Mouse (Mus musculus): Measurements from ENCODE around the gene Nodal. TPM values are rescaled to one million over a fixed set of nuclear protein-coding genes. Genes with fewer than 3 reads are reported as not detected.

Gene Nodal
- polyA plus RNA-seq, 1 experiment from 2014 or later, result 0.56 TPM

DNA sequence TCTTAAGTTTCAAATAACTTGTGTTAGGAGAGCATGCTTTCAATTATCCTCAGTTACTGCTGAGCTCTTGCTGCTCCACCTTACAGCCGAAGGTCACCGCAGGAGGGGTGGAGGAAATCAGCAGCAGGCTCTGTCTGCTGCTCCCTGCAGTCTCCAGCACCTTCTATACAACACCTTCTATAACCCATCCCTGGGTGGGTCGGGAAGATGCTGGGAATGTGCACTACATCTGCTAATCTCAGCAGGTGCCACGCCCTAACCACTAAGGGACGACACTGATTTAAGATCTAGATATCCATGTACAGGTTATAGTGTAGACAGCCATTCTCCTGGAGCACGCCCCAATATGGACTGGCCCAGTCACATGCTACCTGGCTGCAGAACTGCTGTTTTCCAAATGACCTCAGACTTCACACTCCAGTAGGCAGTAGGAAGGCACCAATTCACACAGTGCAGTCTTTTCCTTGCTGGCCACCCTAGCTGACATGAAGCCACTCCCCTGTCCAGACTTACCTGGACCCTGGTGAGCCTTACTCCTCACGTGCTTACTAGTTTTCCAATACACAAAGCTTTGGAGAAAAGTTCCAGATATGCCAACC is 22.5 kb downstream of the Nodal start:
- ATAC-seq, result no peak
- H3K27me3 ChIP-seq (replicated peaks; ENCODE audit: control insufficient read depth, insufficient read depth, low read length), result no peaks in the 10 kb centered on the region
- no peak overlapping the region for H3K4me3 ChIP-seq (ENCODE audit: low read length)
- H3K36me3 ChIP-seq (ENCODE audit: control insufficient read depth, insufficient read depth, low read length), result no peaks in the 10 kb centered on the region
- 91% methylated on average over 7 of the region's 7 CpGs for WGBS
- H3K4me1 ChIP-seq (ENCODE audit: control insufficient read depth, insufficient read depth, low read depth, low read length), result peaks cover 17% of the 10 kb centered on the region
- H3K4me2 ChIP-seq (ENCODE audit: low read length), result no peak overlapping the region
- H3K9me3 ChIP-seq (ENCODE audit: control insufficient read depth, low read length), result no peaks in the 10 kb centered on the region
- H3K27ac ChIP-seq (ENCODE audit: low read depth, low read length), result no peak overlapping the region
- H3K9ac ChIP-seq (ENCODE audit: low read depth, low read length), result no peak overlapping the region

DNA sequence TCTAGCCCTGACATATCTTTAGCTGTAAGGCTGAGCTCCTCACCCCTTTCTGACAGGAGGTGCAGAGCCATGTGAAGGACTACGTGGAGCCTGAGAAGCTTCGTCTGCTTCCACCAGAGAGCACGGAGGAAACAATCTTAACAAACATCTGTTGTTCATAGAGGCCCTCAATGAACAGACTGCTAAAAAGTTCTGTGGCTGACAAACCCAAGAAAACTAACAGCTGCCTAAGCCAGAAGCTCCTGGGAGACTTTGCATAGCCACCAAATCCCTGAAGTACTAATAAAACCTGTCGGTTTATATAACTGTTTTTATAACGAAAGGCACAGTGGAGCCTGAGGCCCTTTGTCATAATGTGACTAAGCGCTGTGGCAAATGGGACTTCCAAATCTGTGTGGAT is 25.7 kb downstream of the Nodal start:
- no peak overlapping the region for H3K4me3 ChIP-seq (ENCODE audit: low read length)
- H3K27ac ChIP-seq (ENCODE audit: low read depth, low read length), result no peak overlapping the region
- H3K27me3 ChIP-seq (replicated peaks; ENCODE audit: control insufficient read depth, insufficient read depth, low read length), result no peaks in the 10 kb centered on the region
- 57% methylated on average over 6 of the region's 6 CpGs for WGBS
- H3K4me2 ChIP-seq (ENCODE audit: low read length), result no peak overlapping the region
- no peak overlapping the region for H3K9ac ChIP-seq (ENCODE audit: low read depth, low read length)
- peaks cover 34% of the 10 kb centered on the region for H3K4me1 ChIP-seq (ENCODE audit: control insufficient read depth, insufficient read depth, low read depth, low read length)
- no peaks in the 10 kb centered on the region for H3K9me3 ChIP-seq (ENCODE audit: control insufficient read depth, low read length)
- H3K36me3 ChIP-seq (ENCODE audit: control insufficient read depth, insufficient read depth, low read length), result no peaks in the 10 kb centered on the region
- ATAC-seq, result no peak

DNA sequence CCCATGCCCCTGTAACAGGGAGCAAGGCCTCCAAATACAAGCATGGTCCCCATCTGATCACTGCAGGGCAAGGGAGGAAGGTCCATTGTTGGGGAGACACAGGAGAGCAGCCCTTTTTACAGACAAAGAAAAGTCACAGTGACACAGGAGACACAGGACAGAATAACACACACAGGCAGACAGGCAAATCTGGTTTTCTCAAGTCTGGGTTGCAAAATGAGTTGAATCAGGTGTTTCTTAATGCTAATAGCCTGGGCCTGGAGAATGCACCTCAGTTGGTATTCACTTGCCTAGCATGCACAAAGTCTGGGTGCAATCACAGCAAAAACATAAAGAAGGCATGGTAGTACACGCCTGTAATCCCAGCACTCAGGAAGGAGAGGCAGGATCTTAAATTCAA is 26.1 kb downstream of the Nodal start:
- no peaks in the 10 kb centered on the region for H3K27me3 ChIP-seq (replicated peaks; ENCODE audit: control insufficient read depth, insufficient read depth, low read length)
- no peaks in the 10 kb centered on the region for H3K9me3 ChIP-seq (ENCODE audit: control insufficient read depth, low read length)
- no peaks in the 10 kb centered on the region for H3K36me3 ChIP-seq (ENCODE audit: control insufficient read depth, insufficient read depth, low read length)
- no peak overlapping the region for H3K9ac ChIP-seq (ENCODE audit: low read depth, low read length)
- H3K4me3 ChIP-seq (ENCODE audit: low read length), result no peak overlapping the region
- no peak for ATAC-seq
- 83% methylated on average over 1 of the region's 1 CpGs for WGBS
- H3K4me2 ChIP-seq (ENCODE audit: low read length), result no peak overlapping the region
- no peak overlapping the region for H3K27ac ChIP-seq (ENCODE audit: low read depth, low read length)
- H3K4me1 ChIP-seq (ENCODE audit: control insufficient read depth, insufficient read depth, low read depth, low read length), result peaks cover 34% of the 10 kb centered on the region

DNA sequence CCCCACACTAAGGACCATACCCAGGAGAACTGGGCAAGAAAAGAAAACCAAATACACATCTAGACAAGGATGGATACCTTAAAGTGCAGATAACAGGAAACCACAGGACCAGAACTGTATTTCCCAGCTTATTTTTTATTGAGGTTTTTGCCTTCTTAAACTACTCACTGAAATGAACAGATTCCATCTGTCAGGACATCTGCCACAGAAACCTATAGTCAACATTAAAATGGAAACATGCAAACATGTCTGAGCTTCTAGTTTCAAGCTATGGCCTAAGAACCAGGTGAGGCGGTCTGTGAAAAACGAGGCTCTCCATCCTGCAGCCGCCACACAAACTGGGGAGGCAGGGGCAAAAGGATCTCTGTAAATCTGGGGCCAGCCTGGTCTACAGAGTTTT is 27.2 kb downstream of the Nodal start:
- H3K9me3 ChIP-seq (ENCODE audit: control insufficient read depth, low read length), result no peaks in the 10 kb centered on the region
- WGBS, result 94% methylated on average over 3 of the region's 3 CpGs
- no peak overlapping the region for H3K4me2 ChIP-seq (ENCODE audit: low read length)
- H3K9ac ChIP-seq (ENCODE audit: low read depth, low read length), result no peak overlapping the region
- H3K27me3 ChIP-seq (replicated peaks; ENCODE audit: control insufficient read depth, insufficient read depth, low read length), result no peaks in the 10 kb centered on the region
- no peak overlapping the region for H3K4me3 ChIP-seq (ENCODE audit: low read length)
- H3K4me1 ChIP-seq (ENCODE audit: control insufficient read depth, insufficient read depth, low read depth, low read length), result peaks cover 40% of the 10 kb centered on the region
- H3K36me3 ChIP-seq (ENCODE audit: control insufficient read depth, insufficient read depth, low read length), result no peaks in the 10 kb centered on the region
- ATAC-seq, result no peak
- H3K27ac ChIP-seq (ENCODE audit: low read depth, low read length), result no peak overlapping the region

DNA sequence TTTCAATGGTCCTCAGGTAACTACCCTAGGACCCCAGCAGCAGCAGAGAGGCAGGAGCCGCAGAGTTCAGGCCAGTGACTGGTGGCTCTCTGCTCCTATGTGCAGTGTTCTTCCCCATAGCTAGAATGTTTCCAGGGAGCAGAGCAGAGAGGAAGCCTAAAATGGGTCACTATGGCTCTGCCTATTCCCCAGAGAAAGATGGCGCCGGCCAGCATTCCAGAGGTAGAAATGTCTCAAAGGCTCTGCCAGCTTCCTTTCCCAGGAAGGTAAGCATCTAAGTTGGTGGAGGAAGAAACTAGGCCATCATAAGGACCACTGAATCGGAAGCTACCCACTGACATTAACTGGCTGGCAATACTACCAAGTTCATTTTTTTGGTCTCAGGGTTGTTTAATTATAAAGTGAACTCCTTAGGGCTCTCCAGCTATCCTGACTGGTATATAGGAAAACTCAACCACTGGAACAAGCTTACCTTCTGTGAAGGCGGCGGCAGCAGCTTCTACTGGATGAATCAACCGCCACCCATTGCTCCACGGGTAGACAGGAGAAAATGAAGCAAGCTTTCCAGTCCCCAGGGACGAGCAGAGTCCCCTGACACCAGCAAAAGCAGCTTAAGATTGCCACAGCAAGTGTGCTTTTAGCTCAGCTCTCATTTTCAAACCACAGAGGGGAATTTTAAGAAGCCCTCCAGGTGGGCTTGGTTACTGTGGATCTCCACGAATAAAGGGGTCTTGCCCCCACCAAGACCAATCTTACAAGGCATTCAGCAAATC is 30.0 kb downstream of the Nodal start:
- H3K27me3 ChIP-seq (replicated peaks; ENCODE audit: control insufficient read depth, insufficient read depth, low read length), result no peaks in the 10 kb centered on the region
- no peak for ATAC-seq
- no peak overlapping the region for H3K4me3 ChIP-seq (ENCODE audit: low read length)
- no peak overlapping the region for H3K4me2 ChIP-seq (ENCODE audit: low read length)
- peak overlapping the region; percentile 40 for H3K27ac ChIP-seq (ENCODE audit: low read depth, low read length)
- no peaks in the 10 kb centered on the region for H3K36me3 ChIP-seq (ENCODE audit: control insufficient read depth, insufficient read depth, low read length)
- peaks cover 54% of the 10 kb centered on the region for H3K4me1 ChIP-seq (ENCODE audit: control insufficient read depth, insufficient read depth, low read depth, low read length)
- H3K9ac ChIP-seq (ENCODE audit: low read depth, low read length), result no peak overlapping the region
- 74% methylated on average over 10 of the region's 10 CpGs for WGBS
- no peaks in the 10 kb centered on the region for H3K9me3 ChIP-seq (ENCODE audit: control insufficient read depth, low read length)

DNA sequence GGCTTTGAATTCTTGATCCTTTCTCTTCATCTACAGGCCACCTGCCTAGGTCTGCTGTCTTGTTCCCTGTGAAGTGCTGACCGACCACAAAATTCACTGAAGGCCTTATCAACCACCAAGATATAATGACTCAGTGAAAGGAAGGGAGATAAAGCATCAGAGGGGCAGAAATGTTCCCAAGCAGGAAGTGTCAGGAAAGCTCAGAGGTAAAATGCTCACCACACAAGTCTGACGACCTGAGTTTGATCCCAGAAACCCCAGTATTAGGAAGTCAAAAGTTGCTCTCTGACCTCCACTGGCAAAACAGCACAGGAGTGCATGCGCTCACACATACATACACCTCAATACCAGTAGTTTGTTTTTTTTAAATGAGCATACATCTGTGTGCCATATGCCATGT is 31.1 kb downstream of the Nodal start:
- H3K36me3 ChIP-seq (ENCODE audit: control insufficient read depth, insufficient read depth, low read length), result no peaks in the 10 kb centered on the region
- no peak overlapping the region for H3K4me3 ChIP-seq (ENCODE audit: low read length)
- no peaks in the 10 kb centered on the region for H3K9me3 ChIP-seq (ENCODE audit: control insufficient read depth, low read length)
- WGBS, result 91% methylated on average over 3 of the region's 3 CpGs
- H3K27me3 ChIP-seq (replicated peaks; ENCODE audit: control insufficient read depth, insufficient read depth, low read length), result no peaks in the 10 kb centered on the region
- no peak for ATAC-seq
- no peak overlapping the region for H3K4me2 ChIP-seq (ENCODE audit: low read length)
- no peak overlapping the region for H3K9ac ChIP-seq (ENCODE audit: low read depth, low read length)
- no peak overlapping the region for H3K27ac ChIP-seq (ENCODE audit: low read depth, low read length)
- H3K4me1 ChIP-seq (ENCODE audit: control insufficient read depth, insufficient read depth, low read depth, low read length), result peaks cover 45% of the 10 kb centered on the region

DNA sequence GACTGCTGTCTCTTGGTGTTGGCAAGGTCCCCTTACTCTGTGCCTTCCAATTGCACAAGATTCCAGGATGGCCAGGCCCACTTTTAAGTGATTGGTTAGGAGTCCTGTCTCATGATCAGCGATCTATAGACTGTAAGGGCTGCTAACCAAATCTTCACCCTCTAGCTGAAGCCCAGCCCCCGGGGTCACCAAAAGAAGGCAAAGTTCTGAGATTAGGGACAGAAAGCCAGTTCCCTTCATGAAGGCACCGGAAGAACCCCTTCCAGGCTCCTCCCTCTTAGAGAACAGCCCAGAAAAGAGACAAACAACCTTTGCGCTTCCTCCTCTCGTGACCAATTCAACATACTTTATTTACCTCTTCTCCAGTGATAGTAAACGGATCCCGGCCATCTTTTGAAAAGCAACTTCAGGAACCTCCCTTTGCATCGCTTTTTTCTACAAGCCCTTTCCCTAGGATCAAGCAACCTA is 33.7 kb downstream of the Nodal start:
- Histone ChIP-seq H3K27ac (ENCODE audit: low read depth, low read length) (peak overlapping the region; percentile 88; the same call in 1 of the 2 replicates), H3K9ac (ENCODE audit: low read depth, low read length) (peak overlapping the region; percentile 95), H3K9me3 (ENCODE audit: control insufficient read depth, low read length) (no peaks in the 10 kb centered on the region), H3K27me3 (replicated peaks; ENCODE audit: control insufficient read depth, insufficient read depth, low read length) (no peaks in the 10 kb centered on the region), H3K4me1 (ENCODE audit: control insufficient read depth, insufficient read depth, low read depth, low read length) (peaks cover 34% of the 10 kb centered on the region), H3K4me3 (ENCODE audit: low read length) (peak overlapping the region; percentile 90), H3K4me2 (ENCODE audit: low read length) (peak overlapping the region; percentile 65), H3K36me3 (ENCODE audit: control insufficient read depth, insufficient read depth, low read length) (no peaks in the 10 kb centered on the region)
- WGBS, result 5% methylated on average over 8 of the region's 8 CpGs
- ATAC-seq, result no peak

DNA sequence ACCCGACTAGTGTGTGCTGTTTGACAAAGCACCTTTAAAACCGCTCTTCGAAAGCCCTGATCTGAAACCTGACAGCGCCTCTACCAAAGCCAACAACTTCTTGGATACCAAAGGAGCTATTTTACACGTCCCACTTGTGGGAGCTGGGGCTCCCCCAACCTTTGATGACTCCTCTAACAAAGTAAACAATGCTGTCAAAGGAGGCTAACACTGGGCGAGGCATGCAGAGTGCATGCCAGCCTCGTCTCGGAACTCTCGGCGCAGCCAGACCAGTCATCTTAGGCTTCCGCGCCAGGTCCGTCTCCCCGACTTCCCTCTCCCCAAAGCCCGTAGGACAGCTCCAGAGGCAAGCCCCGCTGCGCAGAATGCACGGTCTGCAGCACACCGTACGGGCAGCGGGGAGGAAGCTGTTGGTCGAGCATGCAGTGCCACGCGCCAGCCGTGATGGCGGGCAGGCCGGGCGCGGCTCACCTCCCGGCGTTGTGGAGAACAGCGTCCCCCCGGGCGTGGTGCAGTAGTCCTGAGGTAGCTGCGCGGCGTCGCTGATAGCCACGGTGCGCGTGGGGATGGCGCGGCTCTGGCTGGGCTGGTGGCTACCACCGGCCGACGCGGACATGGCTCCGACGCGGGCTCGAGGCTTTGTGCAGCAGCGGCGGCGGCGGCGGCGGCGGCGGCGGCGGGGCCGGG is 34.3 kb downstream of the Nodal start:
- peak overlapping the region; percentile 65 for H3K4me2 ChIP-seq (ENCODE audit: low read length)
- no peaks in the 10 kb centered on the region for H3K27me3 ChIP-seq (replicated peaks; ENCODE audit: control insufficient read depth, insufficient read depth, low read length)
- peak overlapping the region; percentile 95 for H3K9ac ChIP-seq (ENCODE audit: low read depth, low read length)
- peak overlapping the region; percentile 90 for H3K4me3 ChIP-seq (ENCODE audit: low read length)
- no peaks in the 10 kb centered on the region for H3K36me3 ChIP-seq (ENCODE audit: control insufficient read depth, insufficient read depth, low read length)
- H3K4me1 ChIP-seq (ENCODE audit: control insufficient read depth, insufficient read depth, low read depth, low read length), result peaks cover 33% of the 10 kb centered on the region
- H3K9me3 ChIP-seq (ENCODE audit: control insufficient read depth, low read length), result no peaks in the 10 kb centered on the region
- peak; percentile 61 for ATAC-seq
- WGBS, result under 1% methylated on average over 36 of the region's 62 CpGs
- H3K27ac ChIP-seq (ENCODE audit: low read depth, low read length), result peak overlapping the region; percentile 88

DNA sequence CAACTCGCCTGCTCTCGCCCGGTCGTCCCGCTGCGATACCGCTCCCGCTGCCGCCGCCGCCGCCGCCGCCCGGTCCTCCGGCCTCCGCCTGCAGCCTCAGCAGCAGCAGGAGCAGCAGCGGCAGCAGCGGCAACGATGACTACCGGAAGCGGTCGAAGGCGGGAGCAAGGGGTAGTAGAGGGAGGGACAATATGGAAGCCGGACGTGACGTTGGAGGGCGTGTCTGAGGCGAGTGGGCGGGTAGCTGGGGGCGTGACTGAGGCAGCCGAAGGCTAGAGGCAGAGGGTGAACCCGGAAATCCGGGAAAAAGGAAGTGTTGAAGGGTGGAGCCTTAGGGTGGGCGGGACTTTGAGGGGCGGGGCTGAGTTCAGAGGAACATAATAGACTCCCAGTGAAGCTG is 34.9 kb downstream of the Nodal start, which contains the start of gene Eif4ebp2:
Gene Eif4ebp2, minus strand, starts transcription at position 17 of the 400 bp plus-strand sequence.
- H3K27ac ChIP-seq (ENCODE audit: low read depth, low read length), result peak within 1 kb of the TSS; percentile 88
- peak within 1 kb of the TSS; percentile 65 for H3K4me2 ChIP-seq (ENCODE audit: low read length)
- H3K36me3 ChIP-seq (ENCODE audit: control insufficient read depth, insufficient read depth, low read length), result no peaks in the 10 kb centered on the region
- WGBS, result under 1% methylated on average over 36 of the region's 36 CpGs
- H3K27me3 ChIP-seq (replicated peaks; ENCODE audit: control insufficient read depth, insufficient read depth, low read length), result no peaks in the 10 kb centered on the region
- no peaks in the 10 kb centered on the region for H3K9me3 ChIP-seq (ENCODE audit: control insufficient read depth, low read length)
- peak within 1 kb of the TSS; percentile 95 for H3K9ac ChIP-seq (ENCODE audit: low read depth, low read length)
- H3K4me1 ChIP-seq (ENCODE audit: control insufficient read depth, insufficient read depth, low read depth, low read length), result peaks cover 28% of the 10 kb centered on the region
- ATAC-seq, result peak; percentile 98
- peak within 1 kb of the TSS; percentile 90 for H3K4me3 ChIP-seq (ENCODE audit: low read length)
